Mouse (Mus musculus): ENCODE results near the gene Phpt1.

GRCm38 (mm10) chr2:25576965-25577891 is 2.2 kb upstream of the Phpt1 start:
- no peak for TF ChIP-seq CTCF (IDR thresholded peaks at IDR 0.05 in 2 of 3, conservative IDR thresholded peaks at IDR 0.05 in 1 of 3; ENCODE audit: control insufficient read depth in 1 of 3, insufficient read depth in 1 of 3, low read depth in 2 of 3, low read length in 3 of 3, poor library complexity in 1 of 3, severe bottlenecking in 1 of 3)
- TF ChIP-seq EP300 (IDR thresholded peaks at IDR 0.05; ENCODE audit: low read depth in 1 of 2, low read length in 2 of 2) = no peak
- no peak for TF ChIP-seq MEF2A (IDR thresholded peaks at IDR 0.05; ENCODE audit: extremely low read depth, insufficient replicate concordance, low read depth, low read length, poor library complexity, severe bottlenecking)
- no peak for TF ChIP-seq POLR2A (IDR thresholded peaks at IDR 0.05; ENCODE audit: control insufficient read depth in 1 of 2, insufficient read depth in 1 of 2, low read depth in 1 of 2, low read length in 2 of 2, poor library complexity in 1 of 2)
- TF ChIP-seq BHLHE40 (IDR thresholded peaks at IDR 0.05; ENCODE audit: borderline replicate concordance, low read depth, low read length) = no peak
- TF ChIP-seq KAT2A (conservative IDR thresholded peaks at IDR 0.05; ENCODE audit: low read depth, low read length) = no peak
- no peak for TF ChIP-seq MAX (IDR thresholded peaks at IDR 0.05; ENCODE audit: low read length)
- TF ChIP-seq ZKSCAN1 (IDR thresholded peaks at IDR 0.05; ENCODE audit: low read depth, low read length) = no peak
- no peak for TF ChIP-seq SMC3 (IDR thresholded peaks at IDR 0.05; ENCODE audit: low read depth, low read length)
- no peak for TF ChIP-seq USF1 (IDR thresholded peaks at IDR 0.05; ENCODE audit: low read depth, low read length)
- TF ChIP-seq CHD2 (IDR thresholded peaks at IDR 0.05; ENCODE audit: low read length) = no peak
